Mouse (Mus musculus) hindbrain, embryonic 16.5 days (tissue): ENCODE results near the gene Gm28539. TPM values are rescaled to one million over a fixed set of nuclear protein-coding genes. Genes with fewer than 3 reads are reported as not detected.

ENCODE experiments used
- polyA plus RNA-seq: library from polyadenylated mRNA; unstranded; fragments of >200 nt; fragmentation: Nextera tagmentation; extraction: Ambion mirVana; gene quantifications from 2 replicates; pipeline ENCODE4 v1.2.1, GENCODE M21; 2015

The Gm28539 gene
- polyA plus RNA-seq, 1 experiment from 2014 or later = not detected

Other genes starting within 250 kb of the Gm28539 start
- 0.89 and 0.90 TPM in 2 replicates for gene Tbx1, start 245.9 kb upstream of the Gm28539 start, polyA plus RNA-seq
- 9.6 and 9.7 TPM in 2 replicates for gene Gp1bb, start 214.2 kb upstream of the Gm28539 start, polyA plus RNA-seq
- 18.7 and 22.6 TPM in 2 replicates for gene Gm49601, start 210.2 kb upstream of the Gm28539 start, polyA plus RNA-seq
- 230 and 249 TPM in 2 replicates for gene Sept5, start 206.6 kb upstream of the Gm28539 start, polyA plus RNA-seq
- gene Cldn5, start 59.7 kb upstream of the Gm28539 start, polyA plus RNA-seq = 124 and 125 TPM in 2 replicates
- 100 and 104 TPM in 2 replicates for gene Ufd1, start 24.8 kb upstream of the Gm28539 start, polyA plus RNA-seq
- gene Cdc45, start 24.6 kb upstream of the Gm28539 start, polyA plus RNA-seq = 9.6 and 10.7 TPM in 2 replicates
- 46.0 and 49.1 TPM in 2 replicates for gene 2510002D24Rik, start within 50 bp of the Gm28539 start, polyA plus RNA-seq
- 75.2 and 79.1 TPM in 2 replicates for gene Mrpl40, start 40.3 kb downstream of the Gm28539 start, polyA plus RNA-seq
- 13.4 and 13.5 TPM in 2 replicates for gene Hira, start 40.5 kb downstream of the Gm28539 start, polyA plus RNA-seq